Mouse (Mus musculus) limb, embryonic 14.5 days (tissue): Measurements from ENCODE around the gene Creb3. TPM values are rescaled to one million over a fixed set of nuclear protein-coding genes. Genes with fewer than 3 reads are reported as not detected.

Experiments used
- ATAC-seq: fragments of 200-750 bp; cut with Nextera tagmentation; 2 replicates; pipeline ENCODE4 v1.8.0; 2017; ENCODE audit warnings: low read depth, moderate number of reproducible peaks, moderate TSS enrichment; ENCODE audit not compliant: low FRiP score
- DNase-seq: peaks from one replicate; pipeline ENCODE4 v3.0.0-alpha.2; 2015; ENCODE audit warnings: low spot score
- H3K27ac ChIP-seq: fragments of 300-500 bp; sonication (generic); replicated peaks from 2 replicates; pipeline ENCODE4 v1.5.1; 2014; ENCODE audit warnings: low read depth, mild to moderate bottlenecking, low read length, moderate library complexity, mixed read lengths
- H3K27me3 ChIP-seq: fragments of 300-500 bp; sonication (generic); 2 replicates; pipeline ENCODE4 v1.6.1; 2014; ENCODE audit warnings: low read length, mixed read lengths; ENCODE audit not compliant: control insufficient read depth, insufficient read depth
- H3K36me3 ChIP-seq: fragments of 300-500 bp; sonication (generic); 2 replicates; pipeline ENCODE4 v1.6.1; 2014; ENCODE audit warnings: mild to moderate bottlenecking, low read length, moderate library complexity, mixed read lengths; ENCODE audit not compliant: control insufficient read depth, insufficient read depth
- H3K4me1 ChIP-seq: fragments of 300-500 bp; sonication (generic); 2 replicates; pipeline ENCODE4 v1.6.1; 2014; ENCODE audit warnings: antibody characterized with exemption, low read length, mixed read lengths; ENCODE audit not compliant: control insufficient read depth, insufficient read depth
- H3K4me2 ChIP-seq: fragments of 300-500 bp; sonication (generic); replicated peaks from 2 replicates; pipeline ENCODE4 v1.6.1; 2014; ENCODE audit warnings: low read depth, mild to moderate bottlenecking, low read length, moderate library complexity; ENCODE audit not compliant: severe bottlenecking
- H3K4me3 ChIP-seq: fragments of 300-500 bp; sonication (generic); replicated peaks from 2 replicates; pipeline ENCODE4 v1.5.1; 2014; ENCODE audit warnings: low read length
- H3K9ac ChIP-seq: fragments of 300-500 bp; sonication (generic); 2 replicates; pipeline ENCODE4 v1.6.1; 2014; ENCODE audit warnings: mild to moderate bottlenecking, low read depth, low read length, moderate library complexity; ENCODE audit not compliant: severe bottlenecking
- H3K9me3 ChIP-seq: fragments of 300-500 bp; sonication (generic); 2 replicates; pipeline ENCODE4 v1.6.1; 2016; ENCODE audit warnings: low read length; ENCODE audit not compliant: control insufficient read depth
- POLR2A ChIP-seq: fragments of 200-500 bp; IDR thresholded peaks from 2 replicates; pipeline ENCODE4 v1.8.0; 2012; ENCODE audit warnings: inconsistent platforms, mild to moderate bottlenecking, moderate library complexity, borderline replicate concordance; ENCODE audit not compliant: insufficient read depth, insufficient read length; ENCODE audit errors: extremely low read depth
- WGBS: fragments of 180-500 bp; shearing (Covaris S2); extraction: QIAGEN DNeasy Blood & Tissue Kit; methylation state at CpG from one replicate; pipeline ENCODE4 v1.1.7; 2014; 5-methylcytosine and 5-hydroxymethylcytosine counted together
- polyA plus RNA-seq, 2 experiments: library from polyadenylated mRNA; depleted of rRNA in 1 of 2; stranded (reverse) in 1 of 2; unstranded in 1 of 2; fragments of >200 nt; fragmentation: Nextera tagmentation in 1 of 2; extraction: Ambion mirVana in 1 of 2; gene quantifications; 2 replicates each; pipeline versions ENCODE4 v1.2.1 to v1.2.3; 2012 to 2014

Creb3 gene
- polyA plus RNA-seq, 2 experiments, result 51.7 to 78.5 TPM

DNA sequence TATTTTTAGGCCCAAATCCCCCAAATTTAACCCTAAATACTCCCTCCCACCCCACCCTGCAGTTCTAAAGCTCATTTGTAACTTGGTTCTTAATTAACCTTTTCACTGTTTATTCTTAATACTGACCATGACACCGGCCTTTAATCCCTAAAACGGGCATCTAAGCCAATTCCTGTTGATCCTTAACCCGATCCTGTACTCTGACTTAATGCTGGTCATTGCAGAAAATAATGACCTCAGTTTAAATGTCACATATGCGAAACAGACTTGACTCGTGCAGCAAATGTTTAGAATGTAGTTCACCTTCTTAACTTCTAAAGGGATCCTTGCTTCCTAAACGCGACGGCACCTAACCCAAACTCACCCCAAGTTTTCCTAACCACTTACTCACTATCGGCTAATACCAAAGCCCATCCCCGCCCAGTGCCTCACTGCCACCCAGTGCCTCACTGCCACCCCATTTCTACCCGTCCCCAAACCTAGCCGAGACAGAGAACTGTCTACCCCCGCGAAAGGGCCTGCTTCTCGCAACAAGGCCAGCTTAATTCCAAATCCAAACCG, 616 bp upstream of the Creb3 start:
- DNase-seq (no peak), ATAC-seq (0 out of 2 replicates have a peak, but pooled peaks have one; percentile 1)
- no peak for TF ChIP-seq POLR2A
- Histone ChIP-seq H3K27me3 (no peaks in the 10 kb centered on the region), H3K4me3 (peak overlapping the region; percentile 78), H3K4me1 (peaks cover 48% of the 10 kb centered on the region), H3K27ac (peak overlapping the region; percentile 98), H3K36me3 (peaks cover 38% of the 10 kb centered on the region), H3K9me3 (no peaks in the 10 kb centered on the region), H3K9ac (peak overlapping the region; percentile 91), H3K4me2 (peak overlapping the region; percentile 60)
- 2% methylated on average over 16 of the region's 16 CpGs for WGBS

DNA sequence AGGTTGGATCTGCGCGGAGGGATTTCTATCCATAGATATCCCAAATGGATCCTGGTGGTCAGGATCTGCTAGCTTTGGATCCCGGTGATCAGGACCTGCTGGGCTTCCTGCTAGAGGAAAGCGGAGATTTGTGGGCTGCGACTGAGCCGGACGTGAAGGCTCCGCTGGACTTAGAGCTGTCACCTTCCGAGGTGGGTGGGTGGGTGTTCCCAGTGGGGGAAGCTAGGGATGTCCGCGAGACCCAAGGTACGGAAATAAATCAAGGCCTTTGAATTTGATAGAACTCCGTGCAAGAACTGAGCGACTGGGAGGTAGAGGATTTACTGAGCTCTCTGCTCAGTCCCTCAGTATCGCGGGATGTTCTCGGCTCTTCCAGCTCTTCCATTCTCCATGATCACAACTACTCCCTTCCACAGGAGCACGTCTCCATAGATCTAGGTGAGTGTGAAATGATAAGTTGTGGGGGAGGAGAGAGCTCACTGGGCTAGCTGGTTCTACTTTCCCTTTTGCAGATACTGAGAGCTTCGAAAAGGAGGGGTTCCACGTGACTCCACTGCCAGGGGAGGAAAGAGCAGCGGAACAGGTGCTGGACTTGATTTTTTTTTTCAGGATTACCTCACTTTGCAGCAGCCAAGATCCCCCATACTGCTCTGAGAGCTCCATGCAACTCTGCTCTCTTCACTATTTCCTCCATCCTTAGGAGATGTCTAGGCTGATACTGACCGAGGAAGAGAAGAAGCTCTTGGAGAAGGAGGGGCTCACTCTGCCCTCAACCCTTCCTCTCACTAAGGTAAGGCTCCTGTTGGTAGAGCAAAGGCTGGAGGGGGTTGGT, 853 bp downstream of the Creb3 start:
- peak overlapping the region; percentile 98 for H3K27ac ChIP-seq
- H3K4me3 ChIP-seq, result peak overlapping the region; percentile 78
- peak overlapping the region; percentile 91 for H3K9ac ChIP-seq
- H3K27me3 ChIP-seq, result no peaks in the 10 kb centered on the region
- H3K4me2 ChIP-seq, result peak overlapping the region; percentile 60
- TF ChIP-seq POLR2A, result no peak
- no peaks in the 10 kb centered on the region for H3K9me3 ChIP-seq
- DNase-seq (no peak), ATAC-seq (0 out of 2 replicates have a peak, but pooled peaks have one; percentile 1)
- H3K4me1 ChIP-seq, result peaks cover 44% of the 10 kb centered on the region
- WGBS, result 9% methylated on average over 22 of the region's 22 CpGs
- H3K36me3 ChIP-seq, result peaks cover 42% of the 10 kb centered on the region

DNA sequence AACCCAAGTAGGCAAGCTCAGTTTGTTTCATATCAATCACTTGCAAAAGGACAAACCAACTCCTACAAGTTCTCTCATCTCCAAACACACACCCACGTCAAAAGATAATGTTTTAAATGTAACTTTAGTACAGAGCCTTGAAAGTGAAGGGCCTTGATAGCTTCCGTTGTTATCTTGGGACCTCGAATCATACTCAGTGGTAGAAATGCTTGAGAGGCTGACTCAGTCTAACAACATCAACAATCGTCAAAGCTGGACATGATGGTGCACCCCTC, 1.4 kb downstream of the Creb3 start:
- H3K36me3 ChIP-seq, result peaks cover 48% of the 10 kb centered on the region
- peak overlapping the region; percentile 78 for H3K4me3 ChIP-seq
- H3K4me1 ChIP-seq, result peaks cover 39% of the 10 kb centered on the region
- H3K27ac ChIP-seq, result no peak overlapping the region
- no peak overlapping the region; the same call in 1 of the 2 replicates for H3K9ac ChIP-seq
- 91% methylated on average over 4 of the region's 4 CpGs for WGBS
- DNase-seq (no peak), ATAC-seq (no peak)
- H3K9me3 ChIP-seq, result no peaks in the 10 kb centered on the region
- H3K27me3 ChIP-seq, result no peaks in the 10 kb centered on the region
- peak overlapping the region; percentile 60 for H3K4me2 ChIP-seq
- TF ChIP-seq POLR2A, result no peak

DNA sequence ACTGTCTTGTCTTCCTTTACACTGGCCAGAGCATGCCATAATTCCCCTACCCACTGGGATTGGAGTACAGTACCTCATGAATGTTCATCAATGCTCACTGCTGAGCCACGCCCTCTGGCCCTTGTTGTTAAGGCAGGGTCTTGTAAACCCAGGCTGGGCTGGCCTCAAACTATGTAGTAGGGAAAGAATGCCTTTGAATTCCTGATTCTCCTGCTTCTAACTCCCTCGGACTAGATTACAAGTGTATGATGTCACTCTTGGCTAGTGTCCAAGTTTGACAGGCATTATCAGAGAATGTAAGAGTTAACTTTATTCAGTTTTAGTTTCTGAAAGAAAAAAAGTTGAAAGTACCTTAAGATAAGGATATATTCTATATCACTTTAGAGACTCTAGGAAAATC, 2.1 kb downstream of the Creb3 start:
- H3K4me3 ChIP-seq, result no peak overlapping the region; the same call in 1 of the 2 replicates
- no peak overlapping the region for H3K27ac ChIP-seq
- ATAC-seq (no peak), DNase-seq (peak; percentile 48)
- no peaks in the 10 kb centered on the region for H3K9me3 ChIP-seq
- peaks cover 55% of the 10 kb centered on the region for H3K36me3 ChIP-seq
- H3K27me3 ChIP-seq, result no peaks in the 10 kb centered on the region
- peaks cover 33% of the 10 kb centered on the region for H3K4me1 ChIP-seq
- no peak overlapping the region for H3K9ac ChIP-seq
- no peak for TF ChIP-seq POLR2A
- 0 out of 2 replicates have a peak overlapping the region, but pooled peaks have one; percentile 60 for H3K4me2 ChIP-seq
- 47% methylated on average over 2 of the region's 2 CpGs for WGBS

DNA sequence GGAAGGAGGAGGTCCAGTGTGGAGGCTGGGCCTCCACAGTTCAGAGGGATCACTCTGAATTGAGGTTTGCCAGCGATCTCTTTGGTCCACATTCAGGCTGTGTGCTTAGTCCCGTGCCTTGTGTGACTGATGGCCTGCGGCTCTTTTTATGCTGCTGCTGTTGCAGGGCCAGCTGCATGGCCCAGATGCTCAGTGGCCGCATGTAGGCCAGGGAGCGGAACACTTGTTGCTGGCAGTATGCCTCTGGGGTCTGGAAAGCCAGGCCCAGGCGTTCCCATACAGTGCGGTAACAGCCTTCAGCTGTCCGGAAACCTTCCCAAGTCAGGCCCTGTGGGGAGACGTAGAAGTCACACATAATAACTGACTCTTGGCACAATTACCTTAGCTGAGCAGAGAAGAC, 5.0 kb downstream of the Creb3 start:
- Histone ChIP-seq H3K27ac (no peak overlapping the region), H3K4me3 (no peak overlapping the region), H3K4me1 (peaks cover 11% of the 10 kb centered on the region; the same call in 1 of the 2 replicates), H3K4me2 (no peak overlapping the region), H3K36me3 (peaks cover 81% of the 10 kb centered on the region), H3K9me3 (no peaks in the 10 kb centered on the region), H3K27me3 (no peaks in the 10 kb centered on the region), H3K9ac (no peak overlapping the region)
- TF ChIP-seq POLR2A, result no peak
- no peak for DNase-seq
- no peak for ATAC-seq
- 88% methylated on average over 9 of the region's 9 CpGs for WGBS
